Mouse (Mus musculus) hindbrain, embryonic 14.5 days (tissue): Measurements from ENCODE around the gene Miga1. TPM values are rescaled to one million over a fixed set of nuclear protein-coding genes. Genes with fewer than 3 reads are reported as not detected.
"Not testable (repeated sequence)": the region's sequence is repeated elsewhere in the genome, so short reads cannot be mapped to it uniquely, and the experiment has no call there.

Experiments
- ATAC-seq: fragments of 200-750 bp; cut with Nextera tagmentation; 2 replicates; pipeline ENCODE4 v1.8.0; 2017; ENCODE audit warnings: moderate number of reproducible peaks, mild to moderate bottlenecking, moderate TSS enrichment, moderate library complexity; ENCODE audit not compliant: low FRiP score
- DNase-seq: peaks from one replicate; pipeline ENCODE4 v3.0.0-alpha.2; 2015; ENCODE audit warnings: low spot score
- H3K27ac ChIP-seq: fragments of 300-500 bp; sonication (generic); 2 replicates; pipeline ENCODE4 v1.5.1; 2014; ENCODE audit warnings: mild to moderate bottlenecking, moderate library complexity
- H3K27me3 ChIP-seq: fragments of 300-500 bp; sonication (generic); 2 replicates; pipeline ENCODE4 v1.6.1; 2014; ENCODE audit warnings: mild to moderate bottlenecking, low read length, mixed read lengths; ENCODE audit not compliant: control insufficient read depth, insufficient read depth
- H3K36me3 ChIP-seq: fragments of 300-500 bp; sonication (generic); replicated peaks from 2 replicates; pipeline ENCODE4 v1.6.1; 2014; ENCODE audit not compliant: control insufficient read depth, insufficient read depth
- H3K4me1 ChIP-seq: fragments of 300-500 bp; sonication (generic); replicated peaks from 2 replicates; pipeline ENCODE4 v1.6.1; 2014; ENCODE audit warnings: antibody characterized with exemption, low read length, mixed read lengths; ENCODE audit not compliant: control insufficient read depth, insufficient read depth
- H3K4me2 ChIP-seq: fragments of 300-500 bp; sonication (generic); replicated peaks from 2 replicates; pipeline ENCODE4 v1.6.1; 2014; ENCODE audit warnings: mild to moderate bottlenecking, moderate library complexity
- H3K4me3 ChIP-seq: fragments of 300-500 bp; sonication (generic); replicated peaks from 2 replicates; pipeline ENCODE4 v1.5.1; 2014; ENCODE audit warnings: mild to moderate bottlenecking, low read length
- H3K9ac ChIP-seq: fragments of 300-500 bp; sonication (generic); 2 replicates; pipeline ENCODE4 v1.6.1; 2014
- H3K9me3 ChIP-seq: fragments of 300-500 bp; sonication (generic); 2 replicates; pipeline ENCODE4 v1.6.1; 2016; ENCODE audit warnings: low read length; ENCODE audit not compliant: control insufficient read depth
- WGBS: fragments of 180-500 bp; shearing (Covaris S2); extraction: QIAGEN DNeasy Blood & Tissue Kit; methylation state at CpG from one replicate; pipeline ENCODE4 v1.1.7; 2014; 5-methylcytosine and 5-hydroxymethylcytosine counted together
- polyA plus RNA-seq: library from polyadenylated mRNA; unstranded; fragments of >200 nt; fragmentation: Nextera tagmentation; extraction: Ambion mirVana; gene quantifications from 2 replicates; pipeline ENCODE4 v1.2.1, GENCODE M21; 2014

The Miga1 gene
- polyA plus RNA-seq, 1 experiment from 2014 or later, result 18.9 TPM

- H3K27ac ChIP-seq, result no peak overlapping the region
- H3K4me2 ChIP-seq, result no peak overlapping the region
- 93% methylated on average over 15 of the region's 15 CpGs for WGBS
These were observed 7.5 kb downstream of the Miga1 start for GRCm38 (mm10) chr3:152332545-152333300.

GRCm38 (mm10) chr3:152332104-152332503 lies 8.1 kb downstream of the Miga1 start:
- 91% methylated on average over 6 of the region's 6 CpGs for WGBS
- Histone ChIP-seq H3K27ac (no peak overlapping the region), H3K9ac (no peak overlapping the region), H3K4me2 (no peak overlapping the region), H3K27me3 (no peaks in the 10 kb centered on the region), H3K9me3 (no peaks in the 10 kb centered on the region), H3K36me3 (peaks cover 49% of the 10 kb centered on the region), H3K4me3 (no peak overlapping the region), H3K4me1 (no peaks in the 10 kb centered on the region)
- no peak for ATAC-seq
- no peak for DNase-seq

More at GRCm38 (mm10) chr3:152332545-152333300, 7.5 kb downstream of the Miga1 start:
- no peak for ATAC-seq
- Histone ChIP-seq H3K27me3 (no peaks in the 10 kb centered on the region), H3K4me3 (no peak overlapping the region), H3K36me3 (peaks cover 56% of the 10 kb centered on the region), H3K9ac (no peak overlapping the region), H3K4me1 (no peaks in the 10 kb centered on the region), H3K9me3 (no peaks in the 10 kb centered on the region)
- DNase-seq, result no peak

- H3K9me3 ChIP-seq, result no peaks in the 10 kb centered on the region
- DNase-seq (no peak), ATAC-seq (no peak)
- no peak overlapping the region for H3K9ac ChIP-seq
- H3K4me1 ChIP-seq, result no peaks in the 10 kb centered on the region
- no peak overlapping the region for H3K4me2 ChIP-seq
- H3K36me3 ChIP-seq, result peaks cover 33% of the 10 kb centered on the region
- no peak overlapping the region for H3K27ac ChIP-seq
- H3K27me3 ChIP-seq, result no peaks in the 10 kb centered on the region
- 95% methylated on average over 8 of the region's 8 CpGs for WGBS
- no peak overlapping the region for H3K4me3 ChIP-seq
These were observed 18.3 kb downstream of the Miga1 start for GRCm38 (mm10) chr3:152321765-152322547.

- 94% methylated on average over 10 of the region's 10 CpGs for WGBS
- H3K4me2 ChIP-seq, result no peak overlapping the region
- H3K9me3 ChIP-seq, result no peaks in the 10 kb centered on the region
- H3K36me3 ChIP-seq, result peaks cover 34% of the 10 kb centered on the region
- no peaks in the 10 kb centered on the region for H3K27me3 ChIP-seq
- no peaks in the 10 kb centered on the region for H3K4me1 ChIP-seq
- no peak overlapping the region for H3K27ac ChIP-seq
- DNase-seq (no peak), ATAC-seq (no peak)
- no peak overlapping the region for H3K4me3 ChIP-seq
- H3K9ac ChIP-seq, result no peak overlapping the region
These were observed 19.1 kb downstream of the Miga1 start for GRCm38 (mm10) chr3:152320972-152321645.

GRCm38 (mm10) chr3:152316447-152317173 lies 23.6 kb downstream of the Miga1 start:
- DNase-seq, H3K4me1 ChIP-seq, H3K27ac ChIP-seq, H3K27me3 ChIP-seq, H3K9me3 ChIP-seq, ATAC-seq, H3K4me2 ChIP-seq, H3K9ac ChIP-seq, H3K4me3 ChIP-seq: not testable (repeated sequence)
- H3K36me3 ChIP-seq, result peaks cover 36% of the 10 kb centered on the region
- WGBS, result 93% methylated on average over 9 of the region's 9 CpGs

GRCm38 (mm10) chr3:152315613-152316012 lies 24.6 kb downstream of the Miga1 start:
- WGBS, result 12% methylated on average over 7 of the region's 7 CpGs
- Histone ChIP-seq H3K4me2 (no peak overlapping the region), H3K4me3 (no peak overlapping the region), H3K9ac (no peak overlapping the region), H3K36me3 (peaks cover 30% of the 10 kb centered on the region), H3K27ac (no peak overlapping the region), H3K9me3 (no peaks in the 10 kb centered on the region), H3K27me3 (no peaks in the 10 kb centered on the region), H3K4me1 (no peaks in the 10 kb centered on the region)
- peak; percentile 72 for DNase-seq
- peak; percentile 69; the same call in 1 of the 2 replicates for ATAC-seq

- not testable (repeated sequence) for H3K9me3 ChIP-seq, H3K4me1 ChIP-seq, H3K27ac ChIP-seq, H3K4me3 ChIP-seq, DNase-seq, H3K4me2 ChIP-seq, H3K27me3 ChIP-seq, ATAC-seq, H3K9ac ChIP-seq
- peaks cover 33% of the 10 kb centered on the region for H3K36me3 ChIP-seq
- 81% methylated on average over 14 of the region's 14 CpGs for WGBS
These were observed 25.5 kb downstream of the Miga1 start for GRCm38 (mm10) chr3:152314666-152315065.

GRCm38 (mm10) chr3:152309250-152309645 lies 31.0 kb downstream of the Miga1 start:
- H3K36me3 ChIP-seq, result peaks cover 53% of the 10 kb centered on the region
- no peak for ATAC-seq

More at GRCm38 (mm10) chr3:152309250-152309645, 31.0 kb downstream of the Miga1 start:
- Histone ChIP-seq H3K9me3 (no peaks in the 10 kb centered on the region), H3K27me3 (no peaks in the 10 kb centered on the region), H3K27ac (no peak overlapping the region), H3K4me3 (no peak overlapping the region), H3K4me1 (no peaks in the 10 kb centered on the region), H3K4me2 (no peak overlapping the region), H3K9ac (no peak overlapping the region)
- WGBS, result 96% methylated on average over 9 of the region's 9 CpGs
- DNase-seq, result no peak
